Mouse (Mus musculus) forebrain, postnatal 0 days (tissue): ENCODE results near the gene Ptpro. TPM values are rescaled to one million over a fixed set of nuclear protein-coding genes. Genes with fewer than 3 reads are reported as not detected.
"Not testable (repeated sequence)": the region's sequence is repeated elsewhere in the genome, so short reads cannot be mapped to it uniquely, and the experiment has no call there.

ENCODE experiments used
- ATAC-seq: fragments of 200-750 bp; cut with Nextera tagmentation; 2 replicates; pipeline ENCODE4 v1.8.0; 2017; ENCODE audit warnings: mild to moderate bottlenecking, moderate library complexity
- DNase-seq: peaks from one replicate; pipeline ENCODE4 v3.0.0-alpha.2; 2015
- H3K27ac ChIP-seq: fragments of 300-500 bp; sonication (generic); 2 replicates; pipeline ENCODE4 v1.5.1; 2014; ENCODE audit warnings: low read depth, mild to moderate bottlenecking, antibody characterized with exemption, low read length, moderate library complexity, mixed read lengths
- H3K27me3 ChIP-seq: fragments of 300-500 bp; sonication (generic); 2 replicates; pipeline ENCODE4 v1.6.1; 2014; ENCODE audit warnings: mild to moderate bottlenecking, low read length, mixed read lengths; ENCODE audit not compliant: insufficient read depth
- H3K36me3 ChIP-seq: fragments of 300-500 bp; sonication (generic); 2 replicates; pipeline ENCODE4 v1.6.1; 2014; ENCODE audit warnings: mild to moderate bottlenecking, moderate library complexity; ENCODE audit not compliant: insufficient read depth
- H3K4me1 ChIP-seq: fragments of 300-500 bp; sonication (generic); 2 replicates; pipeline ENCODE4 v1.6.1; 2014; ENCODE audit warnings: antibody characterized with exemption; ENCODE audit not compliant: insufficient read depth
- H3K4me2 ChIP-seq: fragments of 300-500 bp; sonication (generic); 2 replicates; pipeline ENCODE4 v1.6.1; 2014; ENCODE audit warnings: low read depth, mild to moderate bottlenecking, moderate library complexity
- H3K4me3 ChIP-seq: fragments of 300-500 bp; sonication (generic); 2 replicates; pipeline ENCODE4 v1.5.1; 2014; ENCODE audit warnings: low read depth, low read length, mixed read lengths
- H3K9ac ChIP-seq: fragments of 300-500 bp; sonication (generic); 2 replicates; pipeline ENCODE4 v1.6.1; 2014; ENCODE audit warnings: mild to moderate bottlenecking
- H3K9me3 ChIP-seq: fragments of 300-500 bp; sonication (generic); 2 replicates; pipeline ENCODE4 v1.6.1; 2016; ENCODE audit warnings: low read length
- CTCF ChIP-seq: sonication (generic); IDR thresholded peaks from 2 replicates; pipeline ENCODE4 v1.5.1; 2016; ENCODE audit warnings: antibody characterized with exemption, control low read depth, low read depth
- WGBS: fragments of 180-500 bp; shearing (Covaris S2); extraction: QIAGEN DNeasy Blood & Tissue Kit; methylation state at CpG from one replicate; pipeline ENCODE4 v1.1.7; 2014; 5-methylcytosine and 5-hydroxymethylcytosine counted together
- polyA plus RNA-seq: library from polyadenylated mRNA; unstranded; fragments of >200 nt; fragmentation: Nextera tagmentation; extraction: Ambion mirVana; gene quantifications from 2 replicates; pipeline ENCODE4 v1.2.1, GENCODE M21; 2015
- total RNA-seq: library from RNA; depleted of rRNA; stranded (reverse); fragments of >200 nt; gene quantifications from 2 replicates; pipeline ENCODE4 v1.2.3, GENCODE M21; 2014

Gene Ptpro
- total and polyA plus RNA-seq, 2 experiments from 2014 or later, result 45.2 to 132 TPM

DNA sequence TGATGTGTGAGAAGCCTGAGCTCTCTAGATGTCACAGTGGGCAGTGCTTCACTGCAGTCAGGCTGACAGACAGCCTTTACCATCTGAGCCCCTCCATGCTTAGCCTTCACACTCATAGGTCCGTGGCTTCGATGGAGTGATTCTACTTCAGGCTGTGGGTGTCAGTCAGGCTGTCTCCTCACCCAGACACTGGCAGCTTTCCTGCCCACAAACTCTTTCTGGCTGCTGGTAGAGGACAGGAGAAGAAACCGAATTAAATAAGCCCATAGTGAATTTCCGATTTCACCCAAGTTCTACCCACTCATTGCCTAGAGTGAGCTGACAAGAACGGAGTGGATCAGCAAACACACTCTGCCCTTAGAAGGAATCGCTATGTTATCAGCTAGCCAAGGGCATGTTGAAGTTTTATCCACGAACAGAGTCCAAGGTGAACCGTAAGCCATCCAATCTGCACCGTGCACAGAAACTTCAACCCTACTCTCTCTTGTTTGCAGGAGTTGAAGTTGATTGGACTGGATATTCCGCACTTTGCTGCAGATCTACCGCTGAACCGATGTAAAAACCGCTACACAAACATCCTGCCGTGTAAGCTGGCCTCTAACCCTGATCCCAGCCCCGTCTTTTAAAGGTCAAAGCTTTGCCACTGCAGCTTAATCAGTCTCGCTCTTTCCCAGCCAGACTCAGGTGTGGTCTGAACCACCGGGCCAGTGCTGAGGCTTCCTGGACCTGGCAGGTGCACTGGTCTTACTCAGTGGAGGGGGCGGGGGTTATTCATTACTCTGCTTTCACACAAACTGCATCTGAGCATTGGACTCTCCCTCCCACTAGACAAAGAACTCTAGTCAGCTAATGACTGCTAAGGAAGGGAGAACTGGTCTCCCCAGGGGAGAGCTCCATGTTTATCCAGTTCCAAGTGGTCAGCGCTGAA lies 188.7 kb downstream of the Ptpro start:
- WGBS, result 84% methylated on average over 19 of the region's 19 CpGs
- no peaks in the 10 kb centered on the region for H3K4me1 ChIP-seq
- H3K4me2 ChIP-seq, result no peak overlapping the region
- H3K9ac ChIP-seq, result no peak overlapping the region
- TF ChIP-seq CTCF, result no peak
- ATAC-seq, result no peak
- no peaks in the 10 kb centered on the region; the same call in 1 of the 2 replicates for H3K27me3 ChIP-seq
- H3K36me3 ChIP-seq, result peaks cover 34% of the 10 kb centered on the region
- no peak for DNase-seq
- no peak overlapping the region for H3K4me3 ChIP-seq
- H3K27ac ChIP-seq, result no peak overlapping the region
- H3K9me3 ChIP-seq, result no peaks in the 10 kb centered on the region

DNA sequence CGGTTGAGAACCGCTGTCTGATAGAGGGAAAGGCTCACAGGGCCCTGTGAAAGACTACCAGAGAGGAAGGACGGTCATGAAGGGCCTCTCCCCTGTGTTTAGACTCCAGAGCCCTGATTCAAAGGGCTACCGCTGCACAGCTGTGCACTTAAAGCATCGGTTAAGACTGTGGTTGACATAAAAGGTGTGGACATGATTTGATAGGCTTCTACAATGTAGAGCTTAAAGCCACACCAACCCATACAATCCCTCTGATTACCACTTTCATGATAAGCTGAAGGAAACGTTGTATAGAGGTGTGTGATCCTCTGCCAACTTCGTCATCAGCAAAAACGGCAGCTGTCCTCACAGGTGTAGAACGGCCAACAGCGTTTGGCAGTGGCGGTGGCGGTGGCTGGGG lies 191.0 kb downstream of the Ptpro start:
- Histone ChIP-seq H3K27ac (no peak overlapping the region), H3K4me3 (no peak overlapping the region), H3K9me3 (no peaks in the 10 kb centered on the region), H3K36me3 (peaks cover 29% of the 10 kb centered on the region), H3K4me2 (no peak overlapping the region), H3K4me1 (0 out of 2 replicates have a peak, but pooled peaks cover under 1% of the 10 kb centered on the region), H3K9ac (no peak overlapping the region), H3K27me3 (no peaks in the 10 kb centered on the region; the same call in 1 of the 2 replicates)
- DNase-seq (no peak), ATAC-seq (no peak)
- 88% methylated on average over 12 of the region's 12 CpGs for WGBS
- no peak for TF ChIP-seq CTCF

DNA sequence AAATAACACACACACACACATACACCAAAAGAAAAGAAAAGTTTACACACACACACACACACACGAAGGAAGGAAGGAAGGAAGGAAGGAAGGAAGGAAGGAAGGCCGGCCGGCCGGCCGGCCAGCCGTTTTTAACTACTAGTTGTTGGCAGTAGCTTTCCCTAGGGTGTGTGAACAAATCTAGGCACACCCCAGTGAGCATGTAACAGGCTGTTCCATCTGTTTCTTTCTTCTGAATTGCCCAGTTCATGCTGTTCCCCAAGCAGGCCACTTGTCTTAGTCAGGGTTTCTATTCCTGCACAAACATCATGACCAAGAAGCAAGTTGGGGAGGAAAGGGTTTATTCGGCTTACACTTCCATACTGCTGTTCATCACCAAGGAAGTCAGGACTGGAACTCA lies 194.0 kb downstream of the Ptpro start:
- peaks cover 39% of the 10 kb centered on the region for H3K36me3 ChIP-seq
- not testable (repeated sequence) for H3K9ac ChIP-seq, ATAC-seq, H3K27me3 ChIP-seq, H3K4me3 ChIP-seq, DNase-seq, H3K9me3 ChIP-seq, H3K4me1 ChIP-seq, H3K27ac ChIP-seq, H3K4me2 ChIP-seq
- 66% methylated on average over 7 of the region's 7 CpGs for WGBS

GRCm38 (mm10) chr6:137455537-137456041 lies 203.5 kb downstream of the Ptpro start:
- H3K9ac ChIP-seq, result no peak overlapping the region
- no peaks in the 10 kb centered on the region for H3K4me1 ChIP-seq
- 8% methylated on average over 10 of the region's 10 CpGs for WGBS
- H3K4me3 ChIP-seq, result no peak overlapping the region
- DNase-seq (peak; percentile 83), ATAC-seq (peak; percentile 94)
- H3K27me3 ChIP-seq, result no peaks in the 10 kb centered on the region
- H3K9me3 ChIP-seq, result no peaks in the 10 kb centered on the region
- peaks cover 8% of the 10 kb centered on the region for H3K36me3 ChIP-seq
- TF ChIP-seq CTCF, result peak; percentile 96
- H3K4me2 ChIP-seq, result no peak overlapping the region
- H3K27ac ChIP-seq, result no peak overlapping the region

DNA sequence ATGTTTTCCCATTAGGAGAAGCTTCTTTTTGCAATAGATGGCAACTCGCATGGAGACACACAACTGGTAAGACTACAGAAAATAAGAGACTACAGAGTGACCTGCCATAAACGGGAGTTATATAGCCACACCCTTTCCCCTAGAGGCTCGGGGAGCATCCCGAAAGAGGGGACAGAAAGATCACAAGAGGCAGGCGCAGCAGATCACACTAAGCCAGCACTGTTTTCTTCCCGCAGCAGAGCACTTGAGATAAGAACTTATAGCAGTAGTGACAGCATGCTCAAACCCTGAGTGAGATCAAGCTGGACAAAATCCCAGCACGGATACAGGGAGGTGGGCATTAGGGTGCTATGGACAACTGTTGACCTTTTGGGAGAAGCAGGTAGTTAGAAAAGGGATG lies 203.9 kb downstream of the Ptpro start:
- DNase-seq, result no peak
- Histone ChIP-seq H3K27ac (no peak overlapping the region), H3K27me3 (no peaks in the 10 kb centered on the region), H3K9ac (no peak overlapping the region), H3K4me2 (no peak overlapping the region), H3K9me3 (no peaks in the 10 kb centered on the region), H3K4me3 (no peak overlapping the region), H3K36me3 (peaks cover 8% of the 10 kb centered on the region), H3K4me1 (no peaks in the 10 kb centered on the region)
- peak; percentile 5; the same call in 1 of the 2 replicates for ATAC-seq
- WGBS, result 70% methylated on average over 7 of the region's 7 CpGs
- no peak for TF ChIP-seq CTCF

DNA sequence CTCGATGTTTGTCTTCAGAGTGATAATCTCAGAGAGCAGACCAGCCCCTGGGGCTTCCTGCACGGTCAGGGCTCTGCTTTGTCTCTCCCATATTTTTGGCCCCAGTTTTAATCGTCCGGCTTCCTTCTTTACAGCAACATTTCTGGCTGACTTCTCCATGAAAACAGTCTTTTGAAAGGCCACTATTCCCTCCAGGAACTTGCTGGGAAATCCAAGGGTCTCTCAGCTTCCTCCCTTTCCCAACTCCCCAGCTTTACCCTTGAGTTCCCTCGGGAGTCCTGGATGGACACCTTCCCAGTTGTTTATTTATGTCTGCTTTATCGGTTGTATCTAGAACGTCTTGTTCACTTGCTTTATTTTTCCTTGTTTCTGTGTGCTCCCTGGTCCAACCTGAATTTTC lies 205.1 kb downstream of the Ptpro start:
- no peak overlapping the region for H3K4me3 ChIP-seq
- ATAC-seq, result no peak
- H3K9me3 ChIP-seq, result no peaks in the 10 kb centered on the region
- WGBS, result 54% methylated on average over 7 of the region's 7 CpGs
- no peak overlapping the region for H3K27ac ChIP-seq
- H3K9ac ChIP-seq, result no peak overlapping the region
- H3K36me3 ChIP-seq, result peaks cover 18% of the 10 kb centered on the region
- H3K4me1 ChIP-seq, result no peaks in the 10 kb centered on the region
- DNase-seq, result no peak
- no peak for TF ChIP-seq CTCF
- H3K27me3 ChIP-seq, result no peaks in the 10 kb centered on the region
- no peak overlapping the region for H3K4me2 ChIP-seq

DNA sequence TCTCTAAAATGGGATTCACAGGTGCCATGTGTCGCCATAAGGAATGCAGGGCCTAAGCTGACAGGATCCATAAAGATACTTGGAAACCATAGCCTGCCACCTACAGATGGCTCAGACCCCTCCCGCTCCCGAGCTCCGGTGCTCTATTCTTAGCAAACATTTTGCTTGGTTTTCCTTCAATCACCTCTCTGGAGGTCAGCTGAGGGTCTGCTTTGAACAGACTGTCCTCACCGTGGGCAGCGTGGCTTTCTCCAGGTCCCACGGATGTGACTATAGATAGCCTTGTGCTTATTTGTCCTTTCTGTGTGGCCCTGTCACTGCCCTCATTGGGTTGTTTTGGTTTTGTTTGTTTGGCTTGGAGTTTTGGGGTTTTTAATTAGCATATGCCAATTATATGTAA lies 206.0 kb downstream of the Ptpro start:
- DNase-seq, result no peak
- no peak for ATAC-seq
- 83% methylated on average over 7 of the region's 7 CpGs for WGBS

More for the DNA sequence above, 206.0 kb downstream of the Ptpro start:
- peaks cover 18% of the 10 kb centered on the region for H3K36me3 ChIP-seq
- no peaks in the 10 kb centered on the region for H3K4me1 ChIP-seq
- no peak overlapping the region for H3K9ac ChIP-seq
- no peaks in the 10 kb centered on the region for H3K9me3 ChIP-seq
- no peak overlapping the region for H3K4me2 ChIP-seq
- H3K27ac ChIP-seq, result no peak overlapping the region
- no peak for TF ChIP-seq CTCF
- H3K27me3 ChIP-seq, result no peaks in the 10 kb centered on the region
- H3K4me3 ChIP-seq, result no peak overlapping the region
